Mouse (Mus musculus) CH12.LX (cell line): ENCODE measurements around the gene Per3.

ENCODE experiments used
- CTCF ChIP-seq, 2 experiments: IDR thresholded peaks in 1 of 2; conservative IDR thresholded peaks in 1 of 2; 2 replicates each; pipeline ENCODE4 v1.5.1; 2011 to 2012; ENCODE audit warnings: low read depth in 2 of 2, low read length in 2 of 2, improper control_type of control experiment in 1 of 2, inconsistent platforms in 1 of 2, mild to moderate bottlenecking in 1 of 2, moderate library complexity in 1 of 2
- POLR2A ChIP-seq: IDR thresholded peaks from 2 replicates; pipeline ENCODE4 v1.6.1; 2011; ENCODE audit warnings: low read depth, mild to moderate bottlenecking, improper control_type of control experiment, low read length
- RAD21 ChIP-seq: IDR thresholded peaks from 2 replicates; pipeline ENCODE4 v1.6.1; 2011; ENCODE audit warnings: low read depth, mild to moderate bottlenecking, low read length, improper control_type of control experiment, moderate library complexity
- RCOR1 ChIP-seq: conservative IDR thresholded peaks from 2 replicates; pipeline ENCODE4 v1.6.1; 2012; ENCODE audit warnings: low read depth, mild to moderate bottlenecking, inconsistent platforms, low read length, improper control_type of control experiment
- TBP ChIP-seq: conservative IDR thresholded peaks from 2 replicates; pipeline ENCODE4 v1.6.1; 2011; ENCODE audit warnings: low read depth, low read length, improper control_type of control experiment
- TCF12 ChIP-seq: IDR thresholded peaks from 2 replicates; pipeline ENCODE4 v1.6.1; 2014; ENCODE audit warnings: low read depth, mild to moderate bottlenecking, inconsistent platforms, low read length, improper control_type of control experiment
- ZMIZ1 ChIP-seq: IDR thresholded peaks from 2 replicates; pipeline ENCODE4 v1.6.1; 2012; ENCODE audit warnings: low read depth, mild to moderate bottlenecking, inconsistent platforms, low read length, improper control_type of control experiment
- ZNF384 ChIP-seq: IDR thresholded peaks from 2 replicates; pipeline ENCODE4 v1.6.1; 2012; ENCODE audit warnings: low read depth, low read length, improper control_type of control experiment, inconsistent platforms

- TF ChIP-seq RAD21 (no peak), TBP (no peak), POLR2A (no peak), ZMIZ1 (no peak), CTCF (conservative IDR thresholded peaks at IDR 0.05 in 1 of 2, IDR thresholded peaks at IDR 0.05 in 1 of 2; ENCODE audit: low read depth in 2 of 2, low read length in 2 of 2) (no peak), RCOR1 (no peak), TCF12 (no peak), ZNF384 (no peak)
Observed at GRCm38 (mm10) chr4:150968956-150969355, 75.5 kb downstream of the Per3 start.
